In genomic region chr6:38092539-38092938, GRCm38 (mm10) we compare ENCODE assay signal across 38 mouse cellular contexts. TPM values are rescaled to one million over a fixed set of nuclear protein-coding genes. Genes with fewer than 3 reads are reported as not detected.
"Had no signal": no experiment of that assay in that cellular context is flagged by ENCODE, and none has a peak within 500 bp of the region (broad histone marks: within the 10 kb centered on the region; RNA-seq: fewer than 3 reads in every experiment).

No protein-coding gene starts in this region.

- H3K36me3 ChIP-seq: heart, embryonic 10.5 days; heart, embryonic 12.5 days; hindbrain, embryonic 10.5 days; hindbrain, embryonic 13.5 days; hindbrain, embryonic 15.5 days; kidney, embryonic 15.5 days; limb, embryonic 10.5 days; limb, embryonic 12.5 days; liver, embryonic 13.5 days; liver, embryonic 15.5 days had no signal

- DNase-seq: gastrocnemius, adult 2 months; gastrocnemius, postnatal 10 days; gastrocnemius, postnatal 25 days; heart, adult 18-20 months; heart, postnatal 10 days; heart, postnatal 4 days; kidney, adult 11 months; kidney, adult 2 months; kidney, adult 9 months; kidney, postnatal 14 days; kidney, postnatal 36 days; layer of hippocampus, postnatal 36 days; liver; liver, embryonic 13.5 days had no signal

- H3K4me3 ChIP-seq: gastrocnemius, adult 2 months; heart, embryonic 10.5 days; heart, embryonic 12.5 days; hindbrain, embryonic 10.5 days; hindbrain, embryonic 13.5 days; hindbrain, embryonic 15.5 days; kidney, embryonic 15.5 days; left cerebral cortex, adult 2 months; limb, embryonic 10.5 days; limb, embryonic 12.5 days; liver, embryonic 13.5 days; liver, embryonic 15.5 days had no signal

- ATAC-seq: hindbrain, postnatal 0 days; intestine, embryonic 16.5 days had no signal

- H3K27me3 ChIP-seq: heart, embryonic 12.5 days; hindbrain, embryonic 13.5 days; hindbrain, embryonic 15.5 days; kidney, embryonic 15.5 days; limb, embryonic 12.5 days; liver, embryonic 13.5 days; liver, embryonic 15.5 days had no signal

RNA-seq across cellular contexts. Expression of gene Tmem213, which starts 16.5 kb away (rescaled TPM):
- total RNA-seq: gastrocnemius, adult 2 months; gastrocnemius, postnatal 10 days; gastrocnemius, postnatal 25 days; gastrocnemius, postnatal 4 days; granulocyte monocyte progenitor cell, adult 5-6 weeks; heart, adult 18-20 months; heart, adult 8-10 months; heart, postnatal 10 days; heart, postnatal 25 days; heart, postnatal 4 days; hindbrain, postnatal 0 days; layer of hippocampus, adult 18-20 months; layer of hippocampus, adult 8-10 months; layer of hippocampus, postnatal 14 days; layer of hippocampus, postnatal 36 days; left cerebral cortex, adult 2 months; left cerebral cortex, postnatal 14 days; left cerebral cortex, postnatal 36 days had no signal
- polyA plus RNA-seq: heart, embryonic 10.5 days; heart, embryonic 12.5 days; heart, embryonic 14.5 days; hindbrain, embryonic 10.5 days; hindbrain, embryonic 13.5 days; hindbrain, embryonic 15.5 days; hindbrain, postnatal 0 days; intestine, embryonic 16.5 days; large intestine, adult 2 months; limb, embryonic 10.5 days; liver, embryonic 11.5 days; liver, embryonic 13.5 days; liver, embryonic 15.5 days had no signal

RNA-seq across cellular contexts. Expression of gene Atp6v0a4, which starts 31.8 kb away (rescaled TPM):
- total RNA-seq: granulocyte monocyte progenitor cell, adult 5-6 weeks had no signal
- polyA plus RNA-seq: heart, embryonic 10.5 days; hindbrain, embryonic 10.5 days; limb, embryonic 10.5 days; limb, embryonic 12.5 days had no signal

RNA-seq across cellular contexts. Expression of gene Svopl, which starts 45.7 kb away (rescaled TPM):
- total RNA-seq: granulocyte monocyte progenitor cell, adult 5-6 weeks; hindbrain, postnatal 0 days; left cerebral cortex, postnatal 36 days had no signal
- polyA plus RNA-seq: liver, embryonic 13.5 days; liver, embryonic 15.5 days had no signal
